Mouse (Mus musculus): Measurements from ENCODE around the gene Cradd.

DNA sequence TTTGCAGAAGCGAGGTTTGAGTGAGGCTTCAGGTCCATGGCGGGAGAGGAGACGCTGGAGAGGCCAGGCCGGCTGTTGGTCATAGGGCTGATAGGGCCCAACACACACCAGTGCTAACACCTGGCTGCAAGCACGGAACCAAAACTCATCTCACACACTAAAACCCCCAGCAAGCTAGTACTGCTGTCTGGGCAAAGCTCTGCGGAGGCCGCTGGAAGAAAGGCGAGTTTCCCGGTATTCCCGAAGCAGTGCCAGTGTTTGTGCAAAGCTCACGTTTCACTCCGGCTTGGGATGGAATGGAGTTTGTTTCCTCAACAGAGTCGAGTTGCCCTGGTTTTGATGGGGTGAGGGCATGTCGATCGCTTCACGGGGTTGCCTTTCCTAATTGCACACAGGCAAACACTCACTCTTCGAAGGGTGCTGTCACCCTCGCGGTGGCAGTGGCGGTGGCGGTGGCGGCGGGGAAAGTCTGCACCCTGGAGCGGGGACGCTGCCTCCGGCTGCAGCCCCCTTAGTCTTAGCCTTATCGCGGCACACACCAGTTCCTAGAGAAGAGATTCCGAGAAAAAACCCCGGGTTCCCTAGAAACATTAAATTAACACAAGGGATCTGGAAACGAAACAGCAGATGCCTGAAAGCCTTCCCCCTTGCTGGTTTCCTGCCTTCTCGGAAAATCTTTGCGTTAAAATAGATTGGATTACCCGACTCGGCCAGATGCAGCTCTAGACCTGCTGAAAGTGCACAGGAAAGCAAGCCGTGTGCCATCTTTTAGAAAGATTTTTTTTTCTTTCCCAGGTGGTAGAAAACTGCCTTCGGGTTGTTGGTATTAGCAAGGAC is 59.2 kb downstream of the Cradd start:
- no peak for TF ChIP-seq POLR2A (IDR thresholded peaks at IDR 0.05; ENCODE audit: extremely low read depth, insufficient read depth, low read length)
- no peak for TF ChIP-seq CTCF (IDR thresholded peaks at IDR 0.05; ENCODE audit: low read depth, low read length)

Data from liver, adult 2 months (tissue).